Mouse (Mus musculus) intestine, embryonic 16.5 days (tissue): ENCODE data around the gene 1110004F10Rik. TPM values are rescaled to one million over a fixed set of nuclear protein-coding genes. Genes with fewer than 3 reads are reported as not detected.

Source experiments
- ATAC-seq: fragments of 200-750 bp; cut with Nextera tagmentation; 2 replicates; pipeline ENCODE4 v1.8.0; 2017; ENCODE audit warnings: moderate TSS enrichment, moderate library complexity
- H3K27ac ChIP-seq: fragments of 300-500 bp; sonication (generic); 2 replicates; pipeline ENCODE4 v1.5.1; 2014; ENCODE audit warnings: mild to moderate bottlenecking, low read length
- H3K27me3 ChIP-seq: fragments of 300-500 bp; sonication (generic); replicated peaks from 2 replicates; pipeline ENCODE4 v1.6.1; 2014; ENCODE audit warnings: low read length, control low read depth, mixed read lengths; ENCODE audit not compliant: control insufficient read depth, insufficient read depth
- H3K36me3 ChIP-seq: fragments of 300-500 bp; sonication (generic); 2 replicates; pipeline ENCODE4 v1.6.1; 2014; ENCODE audit warnings: low read length, control low read depth; ENCODE audit not compliant: control insufficient read depth, insufficient read depth
- H3K4me1 ChIP-seq: fragments of 300-500 bp; sonication (generic); 2 replicates; pipeline ENCODE4 v1.6.1; 2014; ENCODE audit warnings: low read length, control low read depth, mixed read lengths; ENCODE audit not compliant: control insufficient read depth, insufficient read depth
- H3K4me2 ChIP-seq: fragments of 300-500 bp; sonication (generic); 2 replicates; pipeline ENCODE4 v1.6.1; 2014; ENCODE audit warnings: low read depth, low read length, control low read depth
- H3K4me3 ChIP-seq: fragments of 300-500 bp; sonication (generic); 2 replicates; pipeline ENCODE4 v1.5.1; 2014; ENCODE audit warnings: mild to moderate bottlenecking, low read length
- H3K9ac ChIP-seq: fragments of 300-500 bp; sonication (generic); 2 replicates; pipeline ENCODE4 v1.6.1; 2014; ENCODE audit warnings: low read depth, low read length
- H3K9me3 ChIP-seq: fragments of 300-500 bp; sonication (generic); 2 replicates; pipeline ENCODE4 v1.6.1; 2016; ENCODE audit warnings: low read length, control low read depth; ENCODE audit not compliant: control insufficient read depth
- WGBS: fragments of 180-500 bp; shearing (Covaris S2); extraction: QIAGEN DNeasy Blood & Tissue Kit; methylation state at CpG from one replicate; pipeline ENCODE4 v1.1.7; 2014; 5-methylcytosine and 5-hydroxymethylcytosine counted together
- polyA plus RNA-seq: library from polyadenylated mRNA; unstranded; fragments of >200 nt; fragmentation: Nextera tagmentation; extraction: Ambion mirVana; gene quantifications from 2 replicates; pipeline ENCODE4 v1.2.1, GENCODE M21; 2015

1110004F10Rik gene
- polyA plus RNA-seq, 1 experiment from 2014 or later: 206 TPM

GRCm38 (mm10) chr7:116119306-116119857 lies 80.2 kb downstream of the 1110004F10Rik start:
- Histone ChIP-seq H3K27me3 (no peaks in the 10 kb centered on the region), H3K9ac (no peak overlapping the region), H3K4me3 (no peak overlapping the region), H3K4me1 (no peaks in the 10 kb centered on the region), H3K36me3 (no peaks in the 10 kb centered on the region), H3K4me2 (no peak overlapping the region), H3K9me3 (no peaks in the 10 kb centered on the region), H3K27ac (no peak overlapping the region)
- 78% methylated on average over 1 of the region's 1 CpGs for WGBS
- no peak for ATAC-seq

DNA sequence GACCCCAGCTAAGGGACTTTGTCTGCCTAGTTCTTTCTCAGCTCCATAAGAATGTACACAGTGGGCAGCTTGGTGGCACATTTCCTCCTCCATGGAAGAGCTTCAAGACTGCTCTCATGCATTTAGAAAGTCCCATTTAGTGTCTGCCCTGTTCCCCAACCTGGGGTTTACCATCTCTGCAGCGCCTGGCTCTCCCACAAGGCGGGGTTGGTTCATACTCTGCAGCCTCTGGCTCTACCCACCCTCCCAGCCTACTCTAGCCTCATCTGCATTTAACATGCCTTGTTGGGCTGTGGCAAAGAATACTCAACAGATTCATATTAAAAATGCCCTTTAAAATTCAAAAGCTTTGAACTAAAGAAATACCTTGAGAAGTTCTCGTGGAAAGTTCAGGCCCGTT lies 81.5 kb downstream of the 1110004F10Rik start:
- no peaks in the 10 kb centered on the region for H3K27me3 ChIP-seq
- no peak for ATAC-seq
- no peaks in the 10 kb centered on the region for H3K4me1 ChIP-seq
- H3K4me2 ChIP-seq: no peak overlapping the region
- no peak overlapping the region for H3K9ac ChIP-seq
- 71% methylated on average over 4 of the region's 4 CpGs for WGBS
- H3K36me3 ChIP-seq: no peaks in the 10 kb centered on the region
- H3K4me3 ChIP-seq: no peak overlapping the region
- H3K9me3 ChIP-seq: no peaks in the 10 kb centered on the region
- H3K27ac ChIP-seq: no peak overlapping the region

GRCm38 (mm10) chr7:116121202-116121601 lies 82.0 kb downstream of the 1110004F10Rik start:
- Histone ChIP-seq H3K9ac (no peak overlapping the region), H3K27ac (no peak overlapping the region), H3K4me1 (no peaks in the 10 kb centered on the region), H3K4me3 (no peak overlapping the region), H3K36me3 (no peaks in the 10 kb centered on the region), H3K4me2 (no peak overlapping the region), H3K27me3 (no peaks in the 10 kb centered on the region), H3K9me3 (no peaks in the 10 kb centered on the region)
- no peak for ATAC-seq
- 57% methylated on average over 11 of the region's 11 CpGs for WGBS

DNA sequence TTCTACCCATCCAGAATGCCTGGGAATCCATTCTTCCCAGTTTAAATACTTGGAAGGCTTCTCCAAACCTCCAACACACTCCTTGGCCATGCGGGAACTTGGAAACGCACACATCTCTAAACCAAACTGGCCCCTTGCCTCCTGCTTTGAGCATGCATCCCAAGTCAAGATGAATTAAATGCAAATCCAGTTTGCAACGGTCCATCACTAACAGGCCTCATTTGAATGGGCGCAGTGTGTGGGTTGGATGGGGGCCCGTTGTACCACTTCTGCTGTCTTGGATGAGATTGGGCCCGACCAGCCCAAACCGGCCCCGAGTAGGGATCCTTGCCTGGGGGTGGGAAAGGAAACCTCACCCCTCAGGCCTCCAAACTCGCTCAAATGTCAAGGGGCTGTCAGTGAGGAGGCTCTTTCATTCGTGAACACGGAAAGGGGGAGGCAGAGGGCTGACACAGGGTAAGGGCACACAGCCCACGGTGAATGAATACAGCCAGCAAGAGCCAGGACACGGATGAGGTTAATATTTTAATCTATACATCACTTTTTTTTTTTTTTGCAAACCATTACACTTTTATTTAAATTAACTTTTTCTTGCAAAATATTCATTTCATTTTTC lies 83.9 kb downstream of the 1110004F10Rik start:
- Histone ChIP-seq H3K27ac (no peak overlapping the region), H3K27me3 (no peaks in the 10 kb centered on the region), H3K4me3 (no peak overlapping the region), H3K9me3 (no peaks in the 10 kb centered on the region), H3K9ac (no peak overlapping the region), H3K4me1 (no peaks in the 10 kb centered on the region), H3K36me3 (no peaks in the 10 kb centered on the region), H3K4me2 (no peak overlapping the region)
- ATAC-seq: no peak
- 69% methylated on average over 13 of the region's 13 CpGs for WGBS

DNA sequence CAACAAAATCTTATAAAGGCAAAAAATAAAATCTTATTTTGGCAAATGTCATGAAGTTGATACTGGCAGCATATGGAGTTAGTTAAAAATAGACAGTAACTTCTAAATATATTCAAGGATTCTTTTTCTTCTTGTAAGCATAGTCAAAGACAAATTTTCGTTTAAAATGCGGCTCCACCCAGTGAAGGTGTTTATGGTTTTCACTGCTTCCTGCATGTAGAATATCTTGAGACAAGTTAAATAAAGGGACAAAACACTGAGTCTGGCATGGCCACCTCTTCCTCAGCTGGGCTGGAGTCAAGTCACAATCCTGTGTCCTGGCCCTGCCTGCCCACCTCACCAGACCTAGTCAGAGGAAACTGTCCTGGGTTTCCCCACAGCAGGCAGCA lies 84.4 kb downstream of the 1110004F10Rik start:
- no peak overlapping the region for H3K27ac ChIP-seq
- no peak for ATAC-seq
- 78% methylated on average over 2 of the region's 2 CpGs for WGBS
- H3K4me1 ChIP-seq: no peaks in the 10 kb centered on the region
- no peaks in the 10 kb centered on the region for H3K36me3 ChIP-seq
- no peak overlapping the region for H3K4me2 ChIP-seq
- H3K4me3 ChIP-seq: no peak overlapping the region
- H3K9me3 ChIP-seq: no peaks in the 10 kb centered on the region
- H3K27me3 ChIP-seq: no peaks in the 10 kb centered on the region
- no peak overlapping the region for H3K9ac ChIP-seq

DNA sequence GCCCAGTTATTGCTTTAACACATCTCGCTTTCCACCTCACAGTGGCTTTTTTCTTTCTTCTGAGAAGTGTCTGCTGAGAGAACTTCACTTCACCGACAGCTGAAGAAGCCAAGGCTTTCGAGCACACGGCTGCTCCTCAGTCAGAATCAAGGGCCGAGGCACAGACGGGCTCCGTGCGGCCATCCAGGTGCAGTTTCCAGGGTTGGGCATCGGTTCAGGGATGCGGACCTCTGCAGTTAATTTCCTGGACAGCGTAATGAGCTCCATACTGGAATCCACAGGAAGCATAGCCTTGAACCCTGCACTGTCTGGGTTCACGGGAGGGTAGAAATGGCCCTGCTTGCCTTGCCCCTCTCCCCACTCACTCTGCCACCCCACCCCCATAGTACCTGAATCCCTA lies 84.9 kb downstream of the 1110004F10Rik start:
- Histone ChIP-seq H3K4me1 (no peaks in the 10 kb centered on the region), H3K9ac (no peak overlapping the region), H3K36me3 (no peaks in the 10 kb centered on the region), H3K27me3 (no peaks in the 10 kb centered on the region), H3K27ac (no peak overlapping the region), H3K9me3 (no peaks in the 10 kb centered on the region), H3K4me3 (no peak overlapping the region), H3K4me2 (no peak overlapping the region)
- ATAC-seq: no peak
- 88% methylated on average over 12 of the region's 12 CpGs for WGBS

GRCm38 (mm10) chr7:116125671-116126070 lies 86.5 kb downstream of the 1110004F10Rik start:
- ATAC-seq: no peak
- Histone ChIP-seq H3K4me3 (no peak overlapping the region), H3K27me3 (no peaks in the 10 kb centered on the region), H3K9ac (no peak overlapping the region), H3K27ac (no peak overlapping the region), H3K36me3 (no peaks in the 10 kb centered on the region), H3K4me2 (no peak overlapping the region), H3K4me1 (no peaks in the 10 kb centered on the region), H3K9me3 (no peaks in the 10 kb centered on the region)
- 76% methylated on average over 7 of the region's 7 CpGs for WGBS

GRCm38 (mm10) chr7:116127052-116127451 lies 87.9 kb downstream of the 1110004F10Rik start:
- no peaks in the 10 kb centered on the region for H3K36me3 ChIP-seq
- H3K9me3 ChIP-seq: no peaks in the 10 kb centered on the region
- no peak overlapping the region for H3K9ac ChIP-seq
- no peak for ATAC-seq
- no peak overlapping the region for H3K4me3 ChIP-seq
- H3K27ac ChIP-seq: no peak overlapping the region
- no peaks in the 10 kb centered on the region for H3K27me3 ChIP-seq
- WGBS: 76% methylated on average over 2 of the region's 2 CpGs
- H3K4me2 ChIP-seq: no peak overlapping the region
- H3K4me1 ChIP-seq: no peaks in the 10 kb centered on the region

DNA sequence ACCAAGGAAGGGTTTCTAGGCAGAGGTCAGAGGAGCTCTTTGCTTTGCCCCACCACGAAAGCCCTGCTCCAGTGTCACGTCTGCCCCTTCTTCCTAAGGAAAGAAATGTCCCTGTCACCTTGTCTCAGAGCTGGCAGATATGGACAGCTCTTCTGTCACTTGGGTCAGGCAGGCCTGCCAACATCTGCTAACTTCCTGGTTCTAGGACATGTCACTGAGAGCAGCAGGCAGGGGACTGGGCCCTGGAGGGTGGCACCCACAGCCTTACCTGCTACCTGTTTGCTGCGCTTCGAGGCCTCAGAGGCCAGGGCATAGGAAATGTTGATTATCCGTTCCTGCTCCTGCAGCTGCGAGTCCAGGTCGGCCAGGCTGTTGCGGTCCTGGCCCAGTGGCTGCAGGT lies 89.1 kb downstream of the 1110004F10Rik start:
- Histone ChIP-seq H3K9ac (no peak overlapping the region), H3K4me3 (no peak overlapping the region), H3K4me1 (no peaks in the 10 kb centered on the region), H3K27me3 (no peaks in the 10 kb centered on the region), H3K4me2 (no peak overlapping the region), H3K36me3 (no peaks in the 10 kb centered on the region), H3K9me3 (no peaks in the 10 kb centered on the region), H3K27ac (no peak overlapping the region)
- WGBS: 92% methylated on average over 8 of the region's 8 CpGs
- ATAC-seq: no peak

DNA sequence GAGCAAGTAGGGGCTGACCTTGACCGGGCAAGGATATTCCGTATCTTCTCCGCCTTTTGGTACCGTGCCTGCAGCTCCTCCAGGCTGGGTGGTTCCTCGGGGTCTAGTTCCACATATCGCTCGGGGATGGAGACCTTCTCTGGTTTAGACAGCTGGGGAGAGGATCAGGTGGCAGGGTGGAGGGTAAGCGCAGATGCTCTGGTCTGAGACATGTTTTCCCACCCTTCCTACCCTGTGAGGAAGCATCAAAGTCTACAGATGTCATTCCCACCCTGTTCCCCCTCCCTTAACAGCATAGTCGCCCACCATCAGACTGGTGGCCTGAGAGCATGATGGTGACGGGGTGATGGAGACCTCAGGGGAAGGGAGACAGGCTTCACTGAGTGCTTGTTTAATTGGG lies 90.2 kb downstream of the 1110004F10Rik start:
- H3K36me3 ChIP-seq: no peaks in the 10 kb centered on the region
- no peaks in the 10 kb centered on the region for H3K9me3 ChIP-seq
- H3K27ac ChIP-seq: no peak overlapping the region
- no peak for ATAC-seq
- H3K4me3 ChIP-seq: no peak overlapping the region
- H3K27me3 ChIP-seq: no peaks in the 10 kb centered on the region
- no peak overlapping the region for H3K9ac ChIP-seq
- H3K4me2 ChIP-seq: no peak overlapping the region
- 94% methylated on average over 10 of the region's 10 CpGs for WGBS
- H3K4me1 ChIP-seq: no peaks in the 10 kb centered on the region
